Comparison of ENCODE assay signal across 7 mouse cellular contexts in the genomic region with DNA sequence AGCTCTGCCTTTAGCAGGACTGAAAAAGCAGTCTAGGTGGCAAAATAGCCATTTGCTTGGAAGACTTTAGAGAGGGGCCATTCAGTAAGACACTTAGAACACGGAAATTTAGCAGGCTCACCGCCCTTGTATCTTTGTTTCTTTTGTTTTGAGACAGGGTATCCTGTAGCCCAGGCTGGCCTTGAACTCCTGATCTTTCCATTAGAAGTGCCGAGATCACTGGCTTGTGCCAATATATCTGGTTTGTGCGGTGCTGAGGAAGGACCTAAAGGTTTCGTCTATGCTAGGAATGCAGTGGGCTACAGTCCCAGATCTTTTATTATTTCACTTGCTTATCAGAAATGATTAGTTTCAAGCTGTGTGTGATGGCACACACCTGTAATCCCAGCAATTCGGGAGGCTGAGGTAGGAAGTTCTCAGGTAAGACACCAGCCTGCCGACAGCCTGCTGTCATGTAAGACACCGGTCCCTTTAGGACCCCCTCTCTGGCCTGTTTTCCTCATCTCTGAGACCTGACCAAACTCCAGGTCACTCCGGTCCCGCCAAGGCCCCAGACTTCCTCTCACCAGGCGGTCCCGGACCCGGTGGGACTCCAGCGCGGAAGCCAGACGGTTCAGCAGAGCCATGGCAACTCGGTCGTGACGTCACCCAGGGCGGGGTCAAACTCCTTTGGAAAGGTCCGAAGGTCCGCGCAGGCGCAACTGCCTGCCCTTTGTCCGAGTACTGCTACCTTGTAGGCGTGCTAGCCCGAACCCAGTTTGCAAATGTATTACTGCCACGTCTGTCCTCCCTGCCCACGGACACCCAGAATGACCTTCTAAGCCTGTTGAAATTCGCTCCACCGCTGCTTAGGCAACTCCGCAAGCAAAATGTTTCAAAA. TPM values are rescaled to one million over a fixed set of nuclear protein-coding genes. Genes with fewer than 3 reads are reported as not detected.
DNase-seq lines count a peak whose midpoint lies in the region; ATAC-seq and TF ChIP-seq lines count a peak whose summit lies in the region.

A gene (minus strand): TSS at position 675 of the 880 bp plus-strand sequence.

- H3K27me3 ChIP-seq in embryonic facial prominence, embryonic 10.5 days (replicated peaks; ENCODE audit: low read depth, poor library complexity, severe bottlenecking) = no peaks in the 10 kb centered on the region
- H3K27me3 ChIP-seq in intestine, postnatal 0 days (replicated peaks; ENCODE audit: control insufficient read depth, insufficient read depth, low read length) = no peaks in the 10 kb centered on the region
- H3K27me3 ChIP-seq in midbrain, embryonic 12.5 days = no peaks in the 10 kb centered on the region
- H3K27me3 ChIP-seq in small intestine, adult 2 months (ENCODE audit: control insufficient read depth, insufficient read depth, low read length) = no peaks in the 10 kb centered on the region

- no peaks in the 10 kb centered on the region for H3K9me3 ChIP-seq in embryonic facial prominence, embryonic 10.5 days
- no peaks in the 10 kb centered on the region for H3K9me3 ChIP-seq in intestine, postnatal 0 days (ENCODE audit: control insufficient read depth)
- H3K9me3 ChIP-seq in midbrain, embryonic 12.5 days = no peaks in the 10 kb centered on the region

- WGBS in embryonic facial prominence, embryonic 10.5 days = 8% methylated on average over 32 of the region's 32 CpGs
- WGBS in intestine, postnatal 0 days = 4% methylated on average over 32 of the region's 32 CpGs
- WGBS in midbrain, embryonic 12.5 days = 9% methylated on average over 32 of the region's 32 CpGs
- WGBS in small intestine, adult 2 months = 2% methylated on average over 32 of the region's 32 CpGs

- peak; percentile 97 for ATAC-seq in intestine, postnatal 0 days
- peak; percentile 92 for ATAC-seq in midbrain, embryonic 12.5 days (ENCODE audit: low FRiP score, low read depth)

- peak; percentile 100 for DNase-seq in adrenal gland, postnatal 10 days
- DNase-seq in embryonic facial prominence, embryonic 10.5 days (ENCODE audit: low spot score) = peak; percentile 98
- peak; percentile 81 for DNase-seq in gonadal fat pad, adult 2 months (ENCODE audit: low read depth)
- peak; percentile 98 for DNase-seq in left cerebral cortex, postnatal 4 days

- no peaks in the 10 kb centered on the region for H3K36me3 ChIP-seq in embryonic facial prominence, embryonic 10.5 days (replicated peaks)
- no peaks in the 10 kb centered on the region; the same call in 1 of the 2 replicates for H3K36me3 ChIP-seq in intestine, postnatal 0 days (ENCODE audit: control insufficient read depth, insufficient read depth)
- no peaks in the 10 kb centered on the region for H3K36me3 ChIP-seq in midbrain, embryonic 12.5 days
- no peaks in the 10 kb centered on the region for H3K36me3 ChIP-seq in small intestine, adult 2 months (ENCODE audit: control insufficient read depth, insufficient read depth, low read length)

- no peak for TF ChIP-seq CTCF in intestine, postnatal 0 days (IDR thresholded peaks at IDR 0.05; ENCODE audit: low read depth)
- no peak for TF ChIP-seq CTCF in small intestine, adult 2 months (IDR thresholded peaks at IDR 0.05; ENCODE audit: extremely low read depth, insufficient read length, insufficient replicate concordance, low read depth, low read length)

- H3K27ac ChIP-seq in embryonic facial prominence, embryonic 10.5 days (replicated peaks) = peak within 1 kb of the TSS; percentile 94
- peak within 1 kb of the TSS; percentile 75 for H3K27ac ChIP-seq in intestine, postnatal 0 days (ENCODE audit: low read depth, low read length)
- H3K27ac ChIP-seq in midbrain, embryonic 12.5 days (replicated peaks) = peak within 1 kb of the TSS; percentile 81
- H3K27ac ChIP-seq in small intestine, adult 2 months (ENCODE audit: insufficient read depth, low read depth, low read length) = peak within 1 kb of the TSS; percentile 75

- H3K9ac ChIP-seq in intestine, postnatal 0 days (ENCODE audit: low read depth, low read length) = peak within 1 kb of the TSS; percentile 50
- peak within 1 kb of the TSS; percentile 57 for H3K9ac ChIP-seq in midbrain, embryonic 12.5 days (replicated peaks)

- intact Hi-C loops in left cerebral cortex, postnatal 4 days (cut with DNase I) = loop anchor here (10.0 kb wide), 1 partner anchor 208 kb away; a partner anchor contains a TSS

- H3K4me2 ChIP-seq in intestine, postnatal 0 days (replicated peaks; ENCODE audit: low read depth) = peak within 1 kb of the TSS; percentile 71
- peak within 1 kb of the TSS; percentile 57 for H3K4me2 ChIP-seq in midbrain, embryonic 12.5 days (replicated peaks)

- peak; percentile 60; the same call in 1 of the 2 replicates for TF ChIP-seq POLR2A in small intestine, adult 2 months (IDR thresholded peaks at IDR 0.05; ENCODE audit: low read depth, low read length)

- peaks cover 9% of the 10 kb centered on the region for H3K4me1 ChIP-seq in embryonic facial prominence, embryonic 10.5 days
- H3K4me1 ChIP-seq in intestine, postnatal 0 days (replicated peaks; ENCODE audit: control insufficient read depth, insufficient read depth, low read length) = peaks cover 4% of the 10 kb centered on the region; the same call in 1 of the 2 replicates
- H3K4me1 ChIP-seq in midbrain, embryonic 12.5 days = 0 out of 2 replicates have a peak, but pooled peaks cover 9% of the 10 kb centered on the region
- H3K4me1 ChIP-seq in small intestine, adult 2 months (ENCODE audit: control insufficient read depth, insufficient read depth, insufficient read length, low read length) = peaks cover 6% of the 10 kb centered on the region; the same call in 1 of the 2 replicates

- peak within 1 kb of the TSS; percentile 58 for H3K4me3 ChIP-seq in embryonic facial prominence, embryonic 10.5 days
- H3K4me3 ChIP-seq in intestine, postnatal 0 days (ENCODE audit: low read depth, low read length) = peak within 1 kb of the TSS; percentile 57
- peak within 1 kb of the TSS; percentile 44 for H3K4me3 ChIP-seq in midbrain, embryonic 12.5 days
- H3K4me3 ChIP-seq in small intestine, adult 2 months (ENCODE audit: low read depth, low read length) = peak within 1 kb of the TSS; percentile 92

RNA-seq across cellular contexts. Expression of the gene that starts here (rescaled TPM):
- total RNA-seq in adrenal gland, postnatal 10 days (2021) = 10 to 100 TPM; 13.3 to 16.1 TPM
- polyA plus RNA-seq in embryonic facial prominence, embryonic 10.5 days (2016; fragmentation: Nextera tagmentation; extraction: Ambion mirVana) = 4.1 and 4.8 TPM in 2 replicates
- 27.2 and 29.8 TPM in 2 replicates for polyA plus RNA-seq in gonadal fat pad, adult 2 months (2012; rRNA removed)
- 14.3 and 14.9 TPM in 2 replicates for polyA plus RNA-seq in intestine, postnatal 0 days (2015; fragmentation: Nextera tagmentation; extraction: Ambion mirVana)
- total RNA-seq in left cerebral cortex, postnatal 4 days (2021) = under 1 TPM; 0.64 to 0.66 TPM
- 3.3 and 3.4 TPM in 2 replicates for polyA plus RNA-seq in midbrain, embryonic 12.5 days (2016; fragmentation: Nextera tagmentation; extraction: Ambion mirVana)
- polyA plus RNA-seq in small intestine, adult 2 months (2012; rRNA removed) = 9.6 and 13.0 TPM in 2 replicates

Comparison
In these comparisons a context has a peak if more than half of its experiments do, and no peak if none do; other contexts are left out.
1. Peak in every context shown above with its lines: DNase-seq, ATAC-seq, H3K4me3 ChIP-seq and H3K27ac ChIP-seq.
2. RNA of the gene that starts here (total RNA-seq): 13.3 to 16.1 TPM in adrenal gland, postnatal 10 days; 0.64 to 0.66 TPM in left cerebral cortex, postnatal 4 days; every median in the first group is over 4 times any median in the second.
3. Peak in DNase-seq in left cerebral cortex, postnatal 4 days; RNA of the gene not detected or under 1 TPM.